In genomic region chr10:127662666-127663253, GRCm38 (mm10) we compare ENCODE assay signal across 8 mouse cellular contexts. TPM values are rescaled to one million over a fixed set of nuclear protein-coding genes. Genes with fewer than 3 reads are reported as not detected.
A peak's percentile ranks its signal among the peaks of the same experiment; 100 is the strongest.
DNase-seq lines count a peak whose midpoint lies in the region; ATAC-seq and TF ChIP-seq lines count a peak whose summit lies in the region.

No protein-coding gene starts in this region.

- WGBS in hindbrain, embryonic 13.5 days = 8% methylated on average over 19 of the region's 19 CpGs
- WGBS in liver, embryonic 14.5 days (ENCODE audit: insufficient replicate concordance) = 33% methylated on average over 19 of the region's 19 CpGs
- 11% methylated on average over 19 of the region's 19 CpGs for WGBS in neural tube, embryonic 14.5 days

- H3K9ac ChIP-seq in hindbrain, embryonic 13.5 days = no peak overlapping the region
- H3K9ac ChIP-seq in liver, embryonic 14.5 days (replicated peaks) = no peak overlapping the region
- no peak overlapping the region for H3K9ac ChIP-seq in neural tube, embryonic 14.5 days (replicated peaks; ENCODE audit: low read depth, low read length)

- H3K9me3 ChIP-seq in hindbrain, embryonic 13.5 days = no peaks in the 10 kb centered on the region
- H3K9me3 ChIP-seq in liver, embryonic 14.5 days (ENCODE audit: control insufficient read depth, low read length) = no peaks in the 10 kb centered on the region
- no peaks in the 10 kb centered on the region for H3K9me3 ChIP-seq in neural tube, embryonic 14.5 days (ENCODE audit: control insufficient read depth, low read length)

- DNase-seq in adrenal gland, postnatal 14 days = peak; percentile 69
- no peak for DNase-seq in adrenal gland, adult 2 months
- peak; percentile 77 for DNase-seq in A20 (ENCODE audit: low read depth, low spot score)
- peak; percentile 58 for DNase-seq in embryo, embryonic 9.5 days (ENCODE audit: extremely low spot score)
- no peak for DNase-seq in liver, embryonic 14.5 days (ENCODE audit: low read depth in 3 of 3, low spot score in 3 of 3)
- DNase-seq in urinary bladder, adult 18-20 months (ENCODE audit: low spot score in 2 of 2) = no peak

- TF ChIP-seq EP300 in liver, embryonic 14.5 days (IDR thresholded peaks at IDR 0.05; ENCODE audit: low read depth) = no peak

- ATAC-seq in hindbrain, embryonic 13.5 days (ENCODE audit: low FRiP score) = peak; percentile 10; the same call in 1 of the 2 replicates
- ATAC-seq in liver, embryonic 14.5 days (ENCODE audit: insufficient read depth) = 0 out of 2 replicates have a peak, but pooled peaks have one; percentile 1
- ATAC-seq in neural tube, embryonic 14.5 days (ENCODE audit: low read depth) = 0 out of 2 replicates have a peak, but pooled peaks have one; percentile 15

- H3K4me1 ChIP-seq in hindbrain, embryonic 13.5 days (replicated peaks) = peaks cover 59% of the 10 kb centered on the region
- H3K4me1 ChIP-seq in liver, embryonic 14.5 days (replicated peaks; ENCODE audit: control insufficient read depth in 2 of 2, insufficient read depth in 2 of 2, low read length in 1 of 2) = peaks cover 0 to 11% of the 10 kb centered on the region in 2 experiments; a peak in 2 of 4 replicates
- peaks cover 12% of the 10 kb centered on the region; the same call in 1 of the 2 replicates for H3K4me1 ChIP-seq in neural tube, embryonic 14.5 days (ENCODE audit: control insufficient read depth, insufficient read depth, low read length)

- peak; percentile 56 for TF ChIP-seq CTCF in liver, embryonic 14.5 days (IDR thresholded peaks at IDR 0.05; ENCODE audit: low read depth)

- H3K27me3 ChIP-seq in hindbrain, embryonic 13.5 days = peaks cover 93% of the 10 kb centered on the region
- H3K27me3 ChIP-seq in liver, embryonic 14.5 days (ENCODE audit: control insufficient read depth, insufficient read depth, low read length) = peaks cover 39% of the 10 kb centered on the region
- H3K27me3 ChIP-seq in neural tube, embryonic 14.5 days (ENCODE audit: control insufficient read depth, insufficient read depth, low read length) = peaks cover 45% of the 10 kb centered on the region

- H3K4me2 ChIP-seq in hindbrain, embryonic 13.5 days = peak overlapping the region; percentile 42
- peak overlapping the region; percentile 48 for H3K4me2 ChIP-seq in liver, embryonic 14.5 days (ENCODE audit: low read depth)
- peak overlapping the region; percentile 4; the same call in 1 of the 2 replicates for H3K4me2 ChIP-seq in neural tube, embryonic 14.5 days (ENCODE audit: low read depth, low read length)

- peak overlapping the region; percentile 12; the same call in 1 of the 2 replicates for H3K4me3 ChIP-seq in hindbrain, embryonic 13.5 days
- no peak overlapping the region for H3K4me3 ChIP-seq in liver, embryonic 14.5 days (ENCODE audit: insufficient read depth in 1 of 2, low read depth in 2 of 2, low read length in 2 of 2)
- no peak overlapping the region for H3K4me3 ChIP-seq in neural tube, embryonic 14.5 days (ENCODE audit: low read depth, low read length)

- H3K27ac ChIP-seq in hindbrain, embryonic 13.5 days = no peak overlapping the region
- H3K27ac ChIP-seq in liver, embryonic 14.5 days = no peak overlapping the region
- H3K27ac ChIP-seq in neural tube, embryonic 14.5 days (ENCODE audit: low read depth, low read length) = no peak overlapping the region

- H3K36me3 ChIP-seq in hindbrain, embryonic 13.5 days = no peaks in the 10 kb centered on the region
- no peaks in the 10 kb centered on the region for H3K36me3 ChIP-seq in liver, embryonic 14.5 days (replicated peaks; ENCODE audit: control insufficient read depth, insufficient read depth, low read depth)
- no peaks in the 10 kb centered on the region for H3K36me3 ChIP-seq in neural tube, embryonic 14.5 days (ENCODE audit: control insufficient read depth, insufficient read depth, low read length)

RNA-seq across cellular contexts. Expression of gene Nemp1, which starts 3.9 kb away (rescaled TPM):
- 9.2 and 9.4 TPM in 2 replicates for total RNA-seq in adrenal gland, postnatal 14 days (2021)
- 1 to 10 TPM; 4.6 to 9.1 TPM for total RNA-seq in adrenal gland, adult 2 months (2021)
- polyA plus RNA-seq in adrenal gland, adult 2 months (2012; rRNA removed) = 1.5 and 2.6 TPM in 2 replicates
- 3.9 and 4.0 TPM in 2 replicates for polyA plus RNA-seq in hindbrain, embryonic 13.5 days (2015; fragmentation: Nextera tagmentation; extraction: Ambion mirVana)
- 5.0 and 5.5 TPM in 2 replicates for polyA plus RNA-seq in liver, embryonic 14.5 days (2012; rRNA removed)
- polyA plus RNA-seq in liver, embryonic 14.5 days (2014; fragmentation: Nextera tagmentation; extraction: Ambion mirVana) = 5.6 and 5.7 TPM in 2 replicates
- polyA plus RNA-seq in neural tube, embryonic 14.5 days (2014; fragmentation: Nextera tagmentation; extraction: Ambion mirVana) = 3.0 and 3.4 TPM in 2 replicates

RNA-seq across cellular contexts. Expression of gene Nab2, which starts 5.6 kb away (rescaled TPM):
- 23.7 and 24.6 TPM in 2 replicates for total RNA-seq in adrenal gland, postnatal 14 days (2021)
- 10 to 100 TPM; 16.9 to 26.6 TPM for total RNA-seq in adrenal gland, adult 2 months (2021)
- polyA plus RNA-seq in adrenal gland, adult 2 months (2012; rRNA removed) = 35.9 and 38.7 TPM in 2 replicates
- 2.3 and 3.3 TPM in 2 replicates for polyA plus RNA-seq in hindbrain, embryonic 13.5 days (2015; fragmentation: Nextera tagmentation; extraction: Ambion mirVana)
- 4.0 and 4.1 TPM in 2 replicates for polyA plus RNA-seq in liver, embryonic 14.5 days (2012; rRNA removed)
- polyA plus RNA-seq in liver, embryonic 14.5 days (2014; fragmentation: Nextera tagmentation; extraction: Ambion mirVana) = 0.88 and 1.1 TPM in 2 replicates
- 0.79 and 2.2 TPM in 2 replicates for polyA plus RNA-seq in neural tube, embryonic 14.5 days (2014; fragmentation: Nextera tagmentation; extraction: Ambion mirVana)

RNA-seq across cellular contexts. Expression of gene Stat6, which starts 20.0 kb away (rescaled TPM):
- total RNA-seq in adrenal gland, postnatal 14 days (2021) = 75.0 and 89.4 TPM in 2 replicates
- 100 to 1,000 TPM in 1 of 2 experiments, 10 to 100 TPM in 1; 88.3 to 109 TPM for total RNA-seq in adrenal gland, adult 2 months (2021)
- 67.6 and 83.8 TPM in 2 replicates for polyA plus RNA-seq in adrenal gland, adult 2 months (2012; rRNA removed)
- 4.9 and 5.0 TPM in 2 replicates for polyA plus RNA-seq in hindbrain, embryonic 13.5 days (2015; fragmentation: Nextera tagmentation; extraction: Ambion mirVana)
- polyA plus RNA-seq in liver, embryonic 14.5 days (2012; rRNA removed) = 10.9 TPM in 2 replicates
- polyA plus RNA-seq in liver, embryonic 14.5 days (2014; fragmentation: Nextera tagmentation; extraction: Ambion mirVana) = 10.2 and 12.4 TPM in 2 replicates
- polyA plus RNA-seq in neural tube, embryonic 14.5 days (2014; fragmentation: Nextera tagmentation; extraction: Ambion mirVana) = 1.8 and 5.3 TPM in 2 replicates

RNA-seq across cellular contexts. Expression of gene Lrp1, which starts 41.8 kb away (rescaled TPM):
- total RNA-seq in adrenal gland, postnatal 14 days (2021) = 138 and 201 TPM in 2 replicates
- 100 to 1,000 TPM; 138 to 196 TPM for total RNA-seq in adrenal gland, adult 2 months (2021)
- polyA plus RNA-seq in adrenal gland, adult 2 months (2012; rRNA removed) = 197 and 201 TPM in 2 replicates
- polyA plus RNA-seq in hindbrain, embryonic 13.5 days (2015; fragmentation: Nextera tagmentation; extraction: Ambion mirVana) = 101 and 108 TPM in 2 replicates
- polyA plus RNA-seq in liver, embryonic 14.5 days (2012; rRNA removed) = 14.1 and 18.2 TPM in 2 replicates
- polyA plus RNA-seq in liver, embryonic 14.5 days (2014; fragmentation: Nextera tagmentation; extraction: Ambion mirVana) = 13.2 and 16.1 TPM in 2 replicates
- 110 and 125 TPM in 2 replicates for polyA plus RNA-seq in neural tube, embryonic 14.5 days (2014; fragmentation: Nextera tagmentation; extraction: Ambion mirVana)

RNA-seq across cellular contexts. Expression of gene Myo1a, which starts 42.2 kb away (rescaled TPM):
- 1.5 and 1.9 TPM in 2 replicates for total RNA-seq in adrenal gland, postnatal 14 days (2021)
- 10 to 100 TPM in 1 of 2 experiments, 1 to 10 TPM in 1; 1.1 to 15.1 TPM for total RNA-seq in adrenal gland, adult 2 months (2021)
- polyA plus RNA-seq in adrenal gland, adult 2 months (2012; rRNA removed) = 0.21 and 4.0 TPM in 2 replicates
- polyA plus RNA-seq in hindbrain, embryonic 13.5 days (2015; fragmentation: Nextera tagmentation; extraction: Ambion mirVana) = 0.43 and 0.74 TPM in 2 replicates
- 0.25 and 0.30 TPM in 2 replicates for polyA plus RNA-seq in liver, embryonic 14.5 days (2012; rRNA removed)
- polyA plus RNA-seq in liver, embryonic 14.5 days (2014; fragmentation: Nextera tagmentation; extraction: Ambion mirVana) = 0.06 and 0.19 TPM in 2 replicates
- 0.28 and 1.1 TPM in 2 replicates for polyA plus RNA-seq in neural tube, embryonic 14.5 days (2014; fragmentation: Nextera tagmentation; extraction: Ambion mirVana)

Comparison
In these comparisons a context has a peak if more than half of its experiments do, and no peak if none do; other contexts are left out.
1. DNase-seq: peak in adrenal gland, postnatal 14 days (single experiment), A20 (single experiment) and embryo, embryonic 9.5 days (single experiment); none in adrenal gland, adult 2 months (single experiment), liver, embryonic 14.5 days (0 of 3) and urinary bladder, adult 18-20 months (0 of 2).
2. Peak in every context shown above with its lines, with median percentiles within 50 percentile points of each other: ATAC-seq and H3K4me2 ChIP-seq.